Mouse (Mus musculus): Measurements from ENCODE around the gene Cacna2d4.
"Not testable (repeated sequence)": the region's sequence is repeated elsewhere in the genome, so short reads cannot be mapped to it uniquely, and the experiment has no call there.

Cacna2d4 gene

GRCm38 (mm10) chr6:119236241-119236640 lies at the start of gene Cacna2d4:
Gene Cacna2d4 (plus strand): TSS chr6:119236526.
- DNase-seq (ENCODE audit: low spot score): no peak

GRCm38 (mm10) chr6:119186658-119187057 lies 49.7 kb upstream of the Cacna2d4 start:
- no peak for DNase-seq (ENCODE audit: low spot score)

GRCm38 (mm10) chr6:119187631-119188030 lies 48.7 kb upstream of the Cacna2d4 start:
- no peak for DNase-seq (ENCODE audit: low spot score)

- DNase-seq (ENCODE audit: low spot score): no peak
These were observed 44.8 kb upstream of the Cacna2d4 start for GRCm38 (mm10) chr6:119191478-119191877.

- no peak for DNase-seq (ENCODE audit: low spot score)
These were observed 42.7 kb upstream of the Cacna2d4 start for GRCm38 (mm10) chr6:119193571-119194154.

- DNase-seq (ENCODE audit: low spot score): no peak
These were observed 42.2 kb upstream of the Cacna2d4 start for GRCm38 (mm10) chr6:119194161-119194560.

- DNase-seq (ENCODE audit: low spot score): no peak
These were observed 41.7 kb upstream of the Cacna2d4 start for GRCm38 (mm10) chr6:119194601-119195000.

- DNase-seq (ENCODE audit: low spot score): peak; percentile 23
These were observed 39.7 kb upstream of the Cacna2d4 start, which contains the start of gene Cacna1c for GRCm38 (mm10) chr6:119196382-119197305. Gene Cacna1c (minus strand): TSS chr6:119196418.

- no peak for DNase-seq (ENCODE audit: low spot score)
These were observed 37.6 kb upstream of the Cacna2d4 start for GRCm38 (mm10) chr6:119198534-119199273.

GRCm38 (mm10) chr6:119199274-119199879 lies 36.9 kb upstream of the Cacna2d4 start:
- no peak for DNase-seq (ENCODE audit: low spot score)

- DNase-seq (ENCODE audit: low spot score): no peak
These were observed 36.0 kb upstream of the Cacna2d4 start for GRCm38 (mm10) chr6:119200362-119200761.

GRCm38 (mm10) chr6:119201575-119201974 lies 34.8 kb upstream of the Cacna2d4 start:
- DNase-seq (ENCODE audit: low spot score): no peak

- DNase-seq (ENCODE audit: low spot score): no peak
These were observed 32.0 kb upstream of the Cacna2d4 start for GRCm38 (mm10) chr6:119204286-119204685.

GRCm38 (mm10) chr6:119204915-119205314 lies 31.4 kb upstream of the Cacna2d4 start:
- DNase-seq (ENCODE audit: low spot score): no peak

GRCm38 (mm10) chr6:119206006-119206405 lies 30.3 kb upstream of the Cacna2d4 start:
- not testable (repeated sequence) for DNase-seq (ENCODE audit: low spot score)

GRCm38 (mm10) chr6:119213375-119213774 lies 23.0 kb upstream of the Cacna2d4 start:
- DNase-seq (ENCODE audit: low spot score): no peak

GRCm38 (mm10) chr6:119214190-119214589 lies 22.1 kb upstream of the Cacna2d4 start:
- no peak for DNase-seq (ENCODE audit: low spot score)

GRCm38 (mm10) chr6:119215040-119215613 lies 21.2 kb upstream of the Cacna2d4 start:
- DNase-seq (ENCODE audit: low spot score): no peak

GRCm38 (mm10) chr6:119217661-119218060 lies 18.7 kb upstream of the Cacna2d4 start:
- DNase-seq (ENCODE audit: low spot score): no peak

GRCm38 (mm10) chr6:119218591-119218990 lies 17.7 kb upstream of the Cacna2d4 start:
- no peak for DNase-seq (ENCODE audit: low spot score)

- DNase-seq (ENCODE audit: low spot score): no peak
These were observed 17.0 kb upstream of the Cacna2d4 start for GRCm38 (mm10) chr6:119219237-119219870.

All from lung, postnatal 25 days (tissue).